Comparison of ENCODE assay signal across 22 mouse cellular contexts in genomic region chr17:78602316-78602715, GRCm38 (mm10).
A peak's percentile ranks its signal among the peaks of the same experiment; 100 is the strongest.
DNase-seq lines count a peak whose midpoint lies in the region; ATAC-seq and TF ChIP-seq lines count a peak whose summit lies in the region.
"Had no signal": no experiment of that assay in that cellular context is flagged by ENCODE, and none has a peak within 500 bp of the region (broad histone marks: within the 10 kb centered on the region; RNA-seq: fewer than 3 reads in every experiment).

No protein-coding gene starts in this region.

- no peak for TF ChIP-seq CTCF in cerebellum, adult 2 months (IDR thresholded peaks at IDR 0.05; ENCODE audit: borderline replicate concordance, insufficient read depth, low read depth, low read length)

- H3K4me2 ChIP-seq in midbrain, embryonic 11.5 days, result no peak overlapping the region
- H3K4me2 ChIP-seq in midbrain, embryonic 13.5 days (replicated peaks), result no peak overlapping the region
- H3K4me2 ChIP-seq in forebrain, embryonic 16.5 days (ENCODE audit: low read length), result no peak overlapping the region
- H3K4me2 ChIP-seq: embryonic facial prominence, embryonic 13.5 days; forebrain, embryonic 12.5 days; hindbrain, embryonic 12.5 days had no signal

- H3K4me1 ChIP-seq in cerebellum, adult 2 months (ENCODE audit: control insufficient read depth, insufficient read depth, low read length), result no peaks in the 10 kb centered on the region
- peaks cover 5% of the 10 kb centered on the region for H3K4me1 ChIP-seq in midbrain, embryonic 11.5 days (ENCODE audit: control insufficient read depth, insufficient read depth, low read length)
- H3K4me1 ChIP-seq in midbrain, embryonic 13.5 days (replicated peaks), result peaks cover 11% of the 10 kb centered on the region; the same call in 1 of the 2 replicates
- H3K4me1 ChIP-seq in forebrain, embryonic 16.5 days (replicated peaks; ENCODE audit: control insufficient read depth, insufficient read depth, low read length), result 0 out of 2 replicates have a peak, but pooled peaks cover 2% of the 10 kb centered on the region
- H3K4me1 ChIP-seq: embryonic facial prominence, embryonic 13.5 days; heart, embryonic 10.5 days; hindbrain, embryonic 12.5 days had no signal

- peak overlapping the region; percentile 31; the same call in 1 of the 2 replicates for H3K27ac ChIP-seq in cerebellum, adult 2 months (ENCODE audit: insufficient read depth, low read length)
- H3K27ac ChIP-seq in midbrain, embryonic 11.5 days (ENCODE audit: low read depth, low read length), result no peak overlapping the region
- no peak overlapping the region for H3K27ac ChIP-seq in midbrain, embryonic 13.5 days
- no peak overlapping the region for H3K27ac ChIP-seq in forebrain, embryonic 16.5 days (ENCODE audit: low read length)
- H3K27ac ChIP-seq: embryonic facial prominence, embryonic 13.5 days; forebrain, embryonic 12.5 days; heart, embryonic 10.5 days; hindbrain, embryonic 12.5 days had no signal

- H3K4me3 ChIP-seq in cerebellum, adult 2 months (replicated peaks; ENCODE audit: insufficient read depth, low read depth, low read length), result no peak overlapping the region
- H3K4me3 ChIP-seq in midbrain, embryonic 11.5 days (ENCODE audit: low read depth, low read length), result no peak overlapping the region
- no peak overlapping the region for H3K4me3 ChIP-seq in midbrain, embryonic 13.5 days (replicated peaks)
- H3K4me3 ChIP-seq in forebrain, embryonic 16.5 days (replicated peaks; ENCODE audit: low read length), result no peak overlapping the region
- H3K4me3 ChIP-seq: embryonic facial prominence, embryonic 13.5 days; forebrain, embryonic 12.5 days; heart, embryonic 10.5 days; hindbrain, embryonic 12.5 days had no signal

- H3K9ac ChIP-seq in midbrain, embryonic 11.5 days (ENCODE audit: low read length), result no peak overlapping the region
- no peak overlapping the region for H3K9ac ChIP-seq in midbrain, embryonic 13.5 days (replicated peaks)
- H3K9ac ChIP-seq in forebrain, embryonic 16.5 days (replicated peaks; ENCODE audit: low read depth, low read length), result no peak overlapping the region
- H3K9ac ChIP-seq: embryonic facial prominence, embryonic 13.5 days; forebrain, embryonic 12.5 days; forebrain, postnatal 0 days; hindbrain, embryonic 12.5 days had no signal

- no peaks in the 10 kb centered on the region for H3K9me3 ChIP-seq in midbrain, embryonic 11.5 days (ENCODE audit: control insufficient read depth, low read length)
- no peaks in the 10 kb centered on the region for H3K9me3 ChIP-seq in midbrain, embryonic 13.5 days
- H3K9me3 ChIP-seq in forebrain, embryonic 16.5 days (ENCODE audit: control insufficient read depth, low read length), result no peaks in the 10 kb centered on the region
- H3K9me3 ChIP-seq: embryonic facial prominence, embryonic 13.5 days; forebrain, embryonic 12.5 days; heart, embryonic 10.5 days; hindbrain, embryonic 12.5 days had no signal

- no peaks in the 10 kb centered on the region for H3K36me3 ChIP-seq in midbrain, embryonic 11.5 days (ENCODE audit: control insufficient read depth, insufficient read depth, low read length)
- no peaks in the 10 kb centered on the region for H3K36me3 ChIP-seq in midbrain, embryonic 13.5 days
- no peaks in the 10 kb centered on the region for H3K36me3 ChIP-seq in forebrain, embryonic 16.5 days (ENCODE audit: control insufficient read depth, insufficient read depth)
- H3K36me3 ChIP-seq: embryonic facial prominence, embryonic 13.5 days; forebrain, embryonic 12.5 days; heart, embryonic 10.5 days; hindbrain, embryonic 12.5 days had no signal

- ATAC-seq in midbrain, embryonic 11.5 days (ENCODE audit: low FRiP score), result peak; percentile 20; the same call in 1 of the 2 replicates
- ATAC-seq in midbrain, embryonic 13.5 days, result no peak
- ATAC-seq in CD4-positive, CD25-positive, alpha-beta regulatory T cell, adult 4 months, result peak; percentile 61
- ATAC-seq in megakaryocyte progenitor cell, adult 5-6 weeks (replicated peaks; ENCODE audit: poor library complexity), result no peak
- ATAC-seq in forebrain, embryonic 16.5 days, result no peak
- ATAC-seq: intestine, embryonic 16.5 days had no signal

- TF ChIP-seq POLR2A in cerebellum, adult 2 months (IDR thresholded peaks at IDR 0.05; ENCODE audit: borderline replicate concordance, insufficient read depth, low read length), result no peak

- DNase-seq in cerebellum, adult 2 months, result no peak
- DNase-seq in cerebellum, adult 11 months, result no peak
- DNase-seq in midbrain, embryonic 11.5 days (ENCODE audit: low spot score, missing footprints), result no peak
- peak; percentile 44 for DNase-seq in induced T-regulatory cell, adult 2 months (ENCODE audit: low read depth)
- DNase-seq: adrenal gland, postnatal 14 days; B cell, adult 2 months; cerebellum, adult 11-12 months; cerebellum, adult 9-11 months; cerebellum, postnatal 36 days; forebrain, postnatal 0 days; gastrocnemius, postnatal 36 days; heart, adult 18-20 months; heart, postnatal 4 days had no signal

- WGBS in cerebellum, adult 2 months, result 81% methylated on average over 14 of the region's 14 CpGs
- WGBS in midbrain, embryonic 11.5 days, result 90% methylated on average over 14 of the region's 14 CpGs
- 82% methylated on average over 14 of the region's 14 CpGs for WGBS in midbrain, embryonic 13.5 days
- 89% methylated on average over 14 of the region's 14 CpGs for WGBS in forebrain, embryonic 16.5 days

- no peaks in the 10 kb centered on the region for H3K27me3 ChIP-seq in cerebellum, adult 2 months (ENCODE audit: control insufficient read depth, insufficient read depth, low read length)
- H3K27me3 ChIP-seq in midbrain, embryonic 11.5 days (ENCODE audit: control insufficient read depth, insufficient read depth, low read length), result no peaks in the 10 kb centered on the region
- no peaks in the 10 kb centered on the region for H3K27me3 ChIP-seq in midbrain, embryonic 13.5 days
- H3K27me3 ChIP-seq in forebrain, embryonic 16.5 days (replicated peaks; ENCODE audit: control insufficient read depth, insufficient read depth, low read length), result no peaks in the 10 kb centered on the region
- H3K27me3 ChIP-seq: embryonic facial prominence, embryonic 13.5 days; forebrain, embryonic 12.5 days; hindbrain, embryonic 12.5 days had no signal

Comparison
In these comparisons a context has a peak if more than half of its experiments do, and no peak if none do; other contexts are left out.
1. ATAC-seq: peak in midbrain, embryonic 11.5 days (single experiment) and CD4-positive, CD25-positive, alpha-beta regulatory T cell, adult 4 months (single experiment); none in midbrain, embryonic 13.5 days (single experiment), megakaryocyte progenitor cell, adult 5-6 weeks (single experiment) and forebrain, embryonic 16.5 days (single experiment).